Mouse (Mus musculus) brain, embryonic 18.5 days (tissue): ENCODE measurements at regions not wholly inside any gene's neighbourhood (a gene's known extent, or its start where the extent isn't known, plus 50 kb on each side); places are given as distances from the start of the nearest gene placed in this dataset.
A peak's percentile ranks its signal among the peaks of the same experiment; 100 is the strongest.

Experiments used
- DNase-seq: peaks from one replicate; pipeline ENCODE4 v3.0.0-alpha.2; 2012; ENCODE audit warnings: low read depth, low spot score

GRCm38 (mm10) chr9:92856410-92857083, 314.5 kb downstream of the Plod2 start:
- no peak for DNase-seq

GRCm38 (mm10) chr9:92865822-92866221, 323.8 kb downstream of the Plod2 start:
- no peak for DNase-seq

- DNase-seq: no peak
Measured at GRCm38 (mm10) chr9:92878589-92878988, 336.6 kb downstream of the Plod2 start.

- DNase-seq: no peak
Measured at GRCm38 (mm10) chr9:92879812-92880211, 337.8 kb downstream of the Plod2 start.

- DNase-seq: no peak
Measured at GRCm38 (mm10) chr9:92882251-92882832, 340.3 kb downstream of the Plod2 start.

GRCm38 (mm10) chr9:92890063-92890462, 348.0 kb downstream of the Plod2 start:
- DNase-seq: no peak

GRCm38 (mm10) chr9:92899733-92900132, 357.7 kb downstream of the Plod2 start:
- DNase-seq: no peak

GRCm38 (mm10) chr9:92907102-92907501, 365.1 kb downstream of the Plod2 start:
- no peak for DNase-seq

GRCm38 (mm10) chr9:92919396-92919795, 377.4 kb downstream of the Plod2 start:
- no peak for DNase-seq

GRCm38 (mm10) chr9:92930231-92930966, 388.4 kb downstream of the Plod2 start:
- DNase-seq: no peak

GRCm38 (mm10) chr9:92937802-92938201, 395.8 kb downstream of the Plod2 start:
- DNase-seq: no peak

GRCm38 (mm10) chr9:92950092-92950491, 408.1 kb downstream of the Plod2 start:
- DNase-seq: no peak

- DNase-seq: no peak
Measured at GRCm38 (mm10) chr9:92963275-92963674, 421.3 kb downstream of the Plod2 start.

GRCm38 (mm10) chr9:92991759-92992158, 449.7 kb downstream of the Plod2 start:
- DNase-seq: no peak

GRCm38 (mm10) chr9:92996156-92996555, 454.1 kb downstream of the Plod2 start:
- no peak for DNase-seq

- no peak for DNase-seq
Measured at GRCm38 (mm10) chr9:93005182-93005953, 463.3 kb downstream of the Plod2 start.

- peak; percentile 40 for DNase-seq
Measured at GRCm38 (mm10) chr9:93008511-93009302, 466.7 kb downstream of the Plod2 start.

GRCm38 (mm10) chr9:93044298-93044912, 502.4 kb downstream of the Plod2 start:
- DNase-seq: no peak

GRCm38 (mm10) chr9:93072140-93072539, 530.1 kb downstream of the Plod2 start:
- DNase-seq: no peak

- no peak for DNase-seq
Measured at GRCm38 (mm10) chr9:93083114-93083513, 541.1 kb downstream of the Plod2 start.
